Mouse (Mus musculus): ENCODE data around the gene Aicda.
"Not testable (repeated sequence)": the region's sequence is repeated elsewhere in the genome, so short reads cannot be mapped to it uniquely, and the experiment has no call there.

Gene Aicda

DNA sequence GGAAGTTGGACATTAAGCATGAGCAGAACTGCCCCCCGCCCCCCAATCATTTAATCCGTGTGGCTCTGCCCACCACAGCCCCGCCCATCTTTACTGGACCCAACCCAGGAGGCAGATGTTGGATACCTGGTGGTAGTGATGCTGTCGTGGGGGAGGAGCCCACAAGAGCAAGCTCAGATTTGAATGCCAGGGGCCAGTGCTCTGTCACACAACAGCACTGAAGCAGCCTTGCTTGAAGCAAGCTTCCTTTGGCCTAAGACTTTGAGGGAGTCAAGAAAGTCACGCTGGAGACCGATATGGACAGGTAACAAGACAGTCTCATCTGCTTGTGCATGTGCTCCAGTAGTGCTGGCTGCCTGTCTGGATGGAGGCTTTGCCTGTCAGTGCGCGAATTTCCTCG is at the start of gene Aicda:
Aicda (plus strand) TSS at position 196 of the 400 bp plus-strand sequence.
- DNase-seq (ENCODE audit: low read depth, low spot score): no peak

- DNase-seq (ENCODE audit: low read depth, low spot score): no peak
Measured at GRCm38 (mm10) chr6:122505041-122505440, 48.6 kb upstream of the Aicda start.

DNA sequence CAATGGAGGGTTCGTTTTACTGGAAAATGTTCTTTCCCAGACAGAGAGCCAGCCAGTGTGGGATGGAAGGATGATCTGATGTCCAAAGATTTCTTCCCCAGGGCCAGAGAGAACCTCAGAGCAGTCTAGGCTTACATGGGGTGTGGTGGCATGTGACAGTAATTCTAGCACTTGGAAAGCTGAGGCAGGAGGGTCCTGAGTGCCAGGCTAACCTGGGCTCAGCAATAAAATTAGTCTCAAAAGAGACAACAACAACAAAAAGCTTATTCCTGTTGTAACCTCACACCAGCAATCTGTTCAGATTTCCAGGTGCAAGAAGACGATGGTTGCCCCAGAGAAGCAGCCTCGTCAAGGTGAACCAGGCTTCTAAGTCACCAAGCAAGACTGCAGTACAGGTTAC is 48.1 kb upstream of the Aicda start, which contains the start of gene Mfap5:
Mfap5 (plus strand) TSS at position 301 of the 400 bp plus-strand sequence.
- DNase-seq (ENCODE audit: low read depth, low spot score): no peak

GRCm38 (mm10) chr6:122508494-122508893 is 45.1 kb upstream of the Aicda start:
- no peak for DNase-seq (ENCODE audit: low read depth, low spot score)

DNA sequence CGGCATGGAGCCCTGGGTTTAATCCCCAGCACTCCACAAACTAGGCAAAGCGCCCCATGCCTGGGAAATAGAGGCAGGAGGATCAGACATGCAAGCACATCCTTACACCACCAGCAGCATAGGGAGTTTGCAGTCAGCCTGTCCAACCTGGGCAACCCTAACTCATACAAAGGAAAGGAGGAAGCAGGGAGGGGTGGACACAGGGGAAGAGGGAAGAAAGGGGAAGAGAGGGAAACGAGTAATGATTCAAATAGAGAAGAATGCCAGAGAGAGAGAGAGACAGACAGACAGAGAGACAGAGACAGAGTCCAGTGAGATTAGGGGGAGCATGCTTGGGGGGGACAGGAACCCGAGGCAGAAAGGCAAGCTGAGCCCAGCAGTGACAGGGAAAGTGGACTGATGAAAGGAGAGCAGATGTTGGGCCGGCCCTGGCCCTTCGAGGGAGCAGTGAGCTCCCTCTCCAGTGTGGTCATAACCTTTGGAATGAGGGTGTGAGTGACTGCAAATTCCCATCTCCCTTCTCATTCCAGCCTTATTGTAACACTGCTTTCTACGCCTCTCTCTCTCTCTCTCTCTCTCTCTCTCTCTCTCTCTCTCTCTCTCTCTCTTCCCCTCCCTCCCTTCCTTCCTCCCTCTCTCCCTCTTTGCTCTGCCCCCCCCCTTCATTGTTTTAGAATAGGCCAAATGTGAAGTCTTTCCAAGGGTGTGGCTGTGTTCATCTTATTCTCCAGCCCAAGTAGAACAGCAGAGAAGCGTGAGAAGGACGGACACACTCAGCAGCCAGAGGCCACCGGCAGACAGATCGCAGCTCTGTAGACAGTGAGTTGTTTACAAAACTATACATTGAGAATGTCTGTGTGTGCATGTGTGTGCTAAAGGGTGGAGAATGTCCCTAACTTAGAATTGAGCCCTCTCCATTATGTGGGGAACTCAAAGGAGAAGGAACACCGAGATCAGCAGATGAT is 40.4 kb upstream of the Aicda start:
- no peak for DNase-seq (ENCODE audit: low read depth, low spot score)

DNA sequence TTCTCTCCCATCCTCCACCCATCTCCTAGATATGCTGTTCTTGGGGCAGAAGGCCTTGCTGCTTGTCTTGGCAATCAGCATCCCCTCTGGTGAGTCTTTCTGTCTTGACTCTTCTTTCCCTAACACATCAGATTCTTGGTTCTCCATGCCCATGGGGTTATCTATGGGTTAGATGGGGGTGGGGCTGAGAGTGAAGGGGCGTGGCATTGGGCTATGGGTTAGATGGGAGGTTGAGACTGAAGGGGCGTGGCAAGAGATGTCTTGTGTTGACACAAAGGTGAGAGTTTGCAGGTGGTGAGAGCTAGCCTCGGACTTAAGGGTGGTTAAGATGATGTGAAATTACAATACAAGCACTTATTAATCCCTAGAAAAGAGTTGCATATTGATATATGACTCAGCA is 39.3 kb upstream of the Aicda start:
- no peak for DNase-seq (ENCODE audit: low read depth, low spot score)

DNA sequence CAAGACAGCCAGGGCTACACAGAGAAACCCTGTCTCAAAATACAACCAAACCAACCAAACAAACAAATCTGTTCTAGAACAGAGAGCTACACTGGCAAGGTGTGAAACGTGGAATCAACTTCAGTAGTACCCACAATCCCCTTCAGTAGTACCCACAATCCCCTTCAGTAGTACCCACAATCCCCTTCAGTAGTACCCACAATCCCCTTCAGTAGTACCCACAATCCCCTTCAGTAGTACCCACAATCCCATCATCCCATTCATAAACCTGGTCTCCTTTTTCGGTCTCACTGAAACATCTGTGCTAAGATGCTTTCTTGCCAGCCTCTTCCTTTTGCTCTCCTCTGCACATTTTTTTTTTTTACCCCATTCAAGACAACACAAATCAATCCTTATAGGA is 37.8 kb upstream of the Aicda start:
- not testable (repeated sequence) for DNase-seq (ENCODE audit: low read depth, low spot score)

DNA sequence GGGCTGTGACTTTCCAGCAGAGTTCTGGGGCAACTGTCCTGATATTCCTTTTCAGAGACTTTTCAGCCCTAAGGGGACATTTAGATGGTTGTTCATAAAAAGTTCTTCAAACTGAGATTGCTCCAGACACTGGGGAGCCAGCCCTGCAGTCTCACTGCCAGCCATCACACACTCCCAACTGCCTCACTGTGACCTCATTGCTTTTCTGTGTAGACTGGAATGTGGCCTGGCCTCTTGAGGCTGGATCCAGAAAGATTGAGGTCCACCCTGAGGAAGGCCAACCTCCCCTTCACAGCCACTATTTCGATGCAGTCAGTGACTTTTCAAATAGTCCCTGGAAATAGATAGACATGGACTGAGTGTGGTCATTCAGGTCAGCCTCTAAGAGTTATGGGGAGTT is 35.9 kb upstream of the Aicda start:
- DNase-seq (ENCODE audit: low read depth, low spot score): no peak

DNA sequence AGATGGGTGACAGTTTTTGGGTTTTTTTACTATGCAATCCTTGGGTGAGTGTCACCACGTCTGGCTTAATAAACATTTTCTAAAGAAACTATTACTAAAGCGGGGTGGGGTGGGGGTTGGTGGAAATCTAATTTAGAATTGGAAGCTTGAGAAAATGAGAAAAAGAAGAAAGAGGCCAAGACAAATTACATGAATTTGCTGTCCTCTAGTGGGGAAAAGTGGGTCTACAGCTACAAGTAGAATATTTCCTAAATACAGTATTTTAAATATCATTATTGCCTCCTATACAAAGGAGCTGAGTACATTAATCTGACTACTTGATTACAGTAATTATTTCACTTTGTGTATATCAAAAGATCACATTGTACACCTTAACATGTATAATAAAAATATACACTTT is 34.2 kb upstream of the Aicda start:
- no peak for DNase-seq (ENCODE audit: low read depth, low spot score)

DNA sequence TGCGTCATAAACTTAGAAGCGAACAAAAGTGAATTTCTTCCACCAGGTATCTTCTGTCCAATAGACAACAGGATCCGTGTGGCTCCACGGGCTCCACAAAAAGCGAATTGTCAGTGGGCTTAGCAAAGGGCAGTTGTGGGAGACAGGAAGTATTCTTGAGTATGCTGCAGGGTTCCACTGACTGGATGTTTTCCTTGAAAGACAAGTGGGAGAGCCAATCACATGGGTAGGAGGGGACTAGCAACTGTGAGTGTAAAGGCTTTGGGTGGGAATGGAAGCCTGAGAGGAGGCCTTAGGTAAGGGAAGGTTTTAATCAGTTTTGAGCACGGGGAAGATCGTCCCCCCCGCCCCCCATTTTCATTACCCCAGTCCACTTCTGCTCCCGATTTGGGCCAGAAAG is 31.0 kb upstream of the Aicda start:
- no peak for DNase-seq (ENCODE audit: low read depth, low spot score)

DNA sequence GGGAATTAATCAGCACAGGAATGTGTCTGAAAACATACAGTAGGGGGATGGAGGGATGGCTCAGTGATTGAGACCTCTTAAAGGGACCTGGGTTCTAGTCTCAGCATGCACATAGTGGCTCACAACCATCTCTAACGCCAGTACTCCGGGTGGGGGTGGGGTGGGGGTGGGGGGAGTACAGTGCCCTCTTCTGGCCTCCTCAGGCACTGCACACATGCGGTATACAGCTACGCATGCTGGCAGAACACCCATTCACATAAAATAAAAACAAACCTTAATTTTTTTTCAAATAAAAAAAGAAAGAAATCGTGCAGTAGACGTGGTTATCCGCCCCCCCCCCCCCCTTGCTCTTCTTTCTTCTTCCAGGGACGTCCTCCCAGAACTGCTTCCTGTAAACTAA is 30.3 kb upstream of the Aicda start:
- no peak for DNase-seq (ENCODE audit: low read depth, low spot score)

- no peak for DNase-seq (ENCODE audit: low read depth, low spot score)
Measured at GRCm38 (mm10) chr6:122527596-122527995, 26.0 kb upstream of the Aicda start.

GRCm38 (mm10) chr6:122528136-122528535 is 25.5 kb upstream of the Aicda start:
- no peak for DNase-seq (ENCODE audit: low read depth, low spot score)

- no peak for DNase-seq (ENCODE audit: low read depth, low spot score)
Measured at GRCm38 (mm10) chr6:122531466-122532174, 22.0 kb upstream of the Aicda start.

- no peak for DNase-seq (ENCODE audit: low read depth, low spot score)
Measured at GRCm38 (mm10) chr6:122532883-122533302, 20.7 kb upstream of the Aicda start.

- DNase-seq (ENCODE audit: low read depth, low spot score): no peak
Measured at GRCm38 (mm10) chr6:122534032-122534431, 19.6 kb upstream of the Aicda start.

DNA sequence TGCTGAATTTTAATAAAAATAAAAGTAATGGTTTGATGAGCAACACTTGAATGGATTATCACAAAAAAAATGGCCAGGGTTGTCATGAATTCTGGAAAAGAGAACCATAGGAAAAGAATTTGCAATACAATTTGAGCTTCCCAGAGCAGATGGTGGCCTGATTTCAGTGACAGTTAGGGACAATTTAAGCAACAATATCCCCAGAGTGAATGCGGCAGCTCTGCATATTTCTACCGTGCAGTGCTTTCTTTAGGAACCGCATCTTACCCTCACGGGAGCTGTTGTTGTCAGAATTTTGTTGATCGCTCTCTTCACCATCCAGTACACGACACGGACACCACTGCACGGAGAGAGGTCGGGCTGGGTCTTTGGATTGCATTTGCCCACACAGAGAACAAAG is 14.0 kb upstream of the Aicda start:
- DNase-seq (ENCODE audit: low read depth, low spot score): no peak

DNA sequence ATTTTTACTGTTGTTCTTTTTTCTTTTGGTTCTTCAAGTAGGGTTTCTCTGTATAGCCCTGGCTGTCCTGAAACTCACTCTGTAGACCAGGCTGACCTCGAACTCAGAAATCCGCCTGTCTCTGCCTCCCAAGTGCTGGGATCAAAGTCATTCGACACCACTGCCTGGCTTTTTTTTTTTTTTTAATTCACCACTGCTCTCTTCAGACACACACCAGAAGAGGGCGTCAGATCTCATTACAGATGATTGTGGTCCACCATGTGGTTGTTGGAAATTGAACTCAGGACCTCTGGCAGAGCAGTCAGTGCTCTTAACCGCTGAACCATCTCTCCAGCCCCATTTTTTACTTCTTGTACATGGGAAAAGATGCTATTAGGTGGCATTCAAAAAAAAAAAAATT is 11.1 kb upstream of the Aicda start:
- not testable (repeated sequence) for DNase-seq (ENCODE audit: low read depth, low spot score)

- no peak for DNase-seq (ENCODE audit: low read depth, low spot score)
Measured at GRCm38 (mm10) chr6:122543574-122543973, 10.0 kb upstream of the Aicda start.

DNA sequence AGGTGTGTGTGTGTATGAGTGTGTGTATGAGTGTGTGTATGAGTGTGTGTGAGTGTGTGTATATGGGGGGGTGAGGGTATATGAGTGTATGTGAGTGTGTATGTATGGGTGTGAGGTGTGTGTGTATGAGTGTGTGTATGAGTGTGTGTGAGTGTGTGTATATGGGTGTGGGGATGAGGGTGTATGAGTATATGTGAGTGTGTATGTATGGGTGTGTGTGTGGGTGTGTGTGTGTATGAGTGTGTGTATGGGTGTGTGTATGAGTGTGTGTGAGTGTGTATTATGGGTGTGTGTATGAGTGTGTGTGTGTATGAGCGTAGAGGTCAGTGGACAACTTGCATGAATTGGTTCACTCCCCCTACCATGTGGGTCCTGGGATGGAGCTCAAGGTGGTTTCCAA is 8.9 kb upstream of the Aicda start:
- no peak for DNase-seq (ENCODE audit: low read depth, low spot score)

DNA sequence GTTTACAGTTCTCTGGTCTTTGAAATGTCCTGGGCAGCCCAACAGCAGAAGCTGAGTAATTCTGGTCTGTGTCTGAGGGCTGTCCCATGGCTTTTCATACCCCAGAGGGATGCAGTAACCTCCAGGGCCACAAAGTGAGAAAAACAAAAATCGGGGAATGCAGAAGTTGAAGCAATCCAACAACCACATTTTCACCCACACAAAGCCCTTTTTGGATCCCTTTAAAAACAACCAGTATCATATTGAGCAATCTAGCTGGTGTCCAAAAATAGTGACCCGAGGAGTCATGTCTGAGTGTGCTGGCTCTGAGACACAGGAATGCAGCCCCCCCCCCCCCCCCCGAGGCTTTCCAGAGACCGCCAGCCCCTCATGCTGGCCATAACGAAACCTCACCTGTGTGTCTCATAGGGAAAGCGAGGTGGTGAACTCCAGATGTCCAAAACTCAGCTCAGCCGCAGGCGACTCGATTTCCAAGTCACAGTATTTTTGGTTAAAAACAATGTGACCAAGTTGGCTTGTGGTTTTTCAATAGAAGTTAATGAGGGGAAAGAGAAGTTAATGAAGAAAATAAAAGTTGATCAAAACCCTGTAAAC is 8.2 kb upstream of the Aicda start:
- DNase-seq (ENCODE audit: low read depth, low spot score): no peak

GRCm38 (mm10) chr6:122545948-122546347 is 7.7 kb upstream of the Aicda start:
- DNase-seq (ENCODE audit: low read depth, low spot score): no peak
